9 mouse cellular contexts compared by ENCODE assay signal in genomic region chr5:136292971-136293418, GRCm38 (mm10). TPM values are rescaled to one million over a fixed set of nuclear protein-coding genes. Genes with fewer than 3 reads are reported as not detected.
A peak's percentile ranks its signal among the peaks of the same experiment; 100 is the strongest.
DNase-seq lines count a peak whose midpoint lies in the region; ATAC-seq lines count a peak whose summit lies in the region.
"Had no signal": no experiment of that assay in that cellular context is flagged by ENCODE, and none has a peak within 500 bp of the region (broad histone marks: within the 10 kb centered on the region; RNA-seq: fewer than 3 reads in every experiment).

No protein-coding gene starts in this region.

- no peaks in the 10 kb centered on the region for H3K27me3 ChIP-seq in kidney, embryonic 16.5 days (ENCODE audit: insufficient read depth, low read length)
- no peaks in the 10 kb centered on the region for H3K27me3 ChIP-seq in heart, embryonic 13.5 days (replicated peaks)
- no peaks in the 10 kb centered on the region for H3K27me3 ChIP-seq in midbrain, embryonic 14.5 days (ENCODE audit: control insufficient read depth, insufficient read depth, low read length)

- H3K36me3 ChIP-seq in kidney, embryonic 16.5 days (ENCODE audit: insufficient read depth, low read length): peaks cover 25% of the 10 kb centered on the region; the same call in 1 of the 2 replicates
- peaks cover 62% of the 10 kb centered on the region for H3K36me3 ChIP-seq in heart, embryonic 13.5 days
- peaks cover 34% of the 10 kb centered on the region for H3K36me3 ChIP-seq in midbrain, embryonic 14.5 days (ENCODE audit: control insufficient read depth, insufficient read depth, low read length)

- no peaks in the 10 kb centered on the region for H3K9me3 ChIP-seq in kidney, embryonic 16.5 days (ENCODE audit: low read length)
- no peaks in the 10 kb centered on the region for H3K9me3 ChIP-seq in heart, embryonic 13.5 days
- no peaks in the 10 kb centered on the region for H3K9me3 ChIP-seq in midbrain, embryonic 14.5 days (ENCODE audit: control insufficient read depth, low read length)

- no peaks in the 10 kb centered on the region for H3K4me1 ChIP-seq in kidney, embryonic 16.5 days (ENCODE audit: insufficient read depth, low read length)
- peaks cover 57% of the 10 kb centered on the region for H3K4me1 ChIP-seq in heart, embryonic 13.5 days
- peaks cover 10% of the 10 kb centered on the region; the same call in 1 of the 2 replicates for H3K4me1 ChIP-seq in midbrain, embryonic 14.5 days (ENCODE audit: control insufficient read depth, insufficient read depth, low read length)

- H3K27ac ChIP-seq in kidney, embryonic 16.5 days (ENCODE audit: low read length): no peak overlapping the region
- H3K27ac ChIP-seq in heart, embryonic 13.5 days (replicated peaks): peak overlapping the region; percentile 73
- peak overlapping the region; percentile 64 for H3K27ac ChIP-seq in midbrain, embryonic 14.5 days (replicated peaks; ENCODE audit: low read depth, low read length)

- WGBS in kidney, embryonic 16.5 days: 74% methylated on average over 4 of the region's 4 CpGs
- WGBS in heart, embryonic 13.5 days: 45% methylated on average over 4 of the region's 4 CpGs
- WGBS in midbrain, embryonic 14.5 days: 82% methylated on average over 4 of the region's 4 CpGs

- DNase-seq in cerebellum, adult 9-10 months: peak; percentile 59
- no peak for DNase-seq in cerebellum, postnatal 14 days
- peak; percentile 21 for DNase-seq in kidney, postnatal 14 days
- DNase-seq in midbrain, embryonic 14.5 days: no peak
- DNase-seq in T-cell, adult 2 months (ENCODE audit: low spot score): no peak
- DNase-seq in thymus, postnatal 36 days: no peak
- DNase-seq: gastrocnemius, postnatal 25 days had no signal

- H3K9ac ChIP-seq in kidney, embryonic 16.5 days (replicated peaks; ENCODE audit: low read length): no peak overlapping the region
- no peak overlapping the region for H3K9ac ChIP-seq in heart, embryonic 13.5 days
- no peak overlapping the region for H3K9ac ChIP-seq in midbrain, embryonic 14.5 days (replicated peaks; ENCODE audit: low read length)

- H3K4me3 ChIP-seq in kidney, embryonic 16.5 days (ENCODE audit: low read length): no peak overlapping the region
- no peak overlapping the region for H3K4me3 ChIP-seq in heart, embryonic 13.5 days
- H3K4me3 ChIP-seq in midbrain, embryonic 14.5 days (replicated peaks; ENCODE audit: low read depth, low read length): no peak overlapping the region

- ATAC-seq in kidney, embryonic 16.5 days (ENCODE audit: low FRiP score, low TSS enrichment): no peak
- no peak for ATAC-seq in heart, embryonic 13.5 days (ENCODE audit: extremely low read depth, insufficient number of reproducible peaks, low FRiP score, low TSS enrichment)
- no peak for ATAC-seq in midbrain, embryonic 14.5 days (ENCODE audit: low FRiP score, low TSS enrichment)

- H3K4me2 ChIP-seq in kidney, embryonic 16.5 days (replicated peaks; ENCODE audit: low read depth, low read length): no peak overlapping the region
- no peak overlapping the region for H3K4me2 ChIP-seq in heart, embryonic 13.5 days
- no peak overlapping the region for H3K4me2 ChIP-seq in midbrain, embryonic 14.5 days (ENCODE audit: low read length)

RNA-seq across cellular contexts. Expression of gene Sh2b2, which starts 46.6 kb away (rescaled TPM):
- 5.0 and 5.3 TPM in 2 replicates for polyA plus RNA-seq in kidney, embryonic 16.5 days (2015; fragmentation: Nextera tagmentation; extraction: Ambion mirVana)
- polyA plus RNA-seq in heart, embryonic 13.5 days (2015; fragmentation: Nextera tagmentation; extraction: Ambion mirVana): 1.5 and 1.7 TPM in 2 replicates
- polyA plus RNA-seq in midbrain, embryonic 14.5 days (2014; fragmentation: Nextera tagmentation; extraction: Ambion mirVana): 23.9 and 30.8 TPM in 2 replicates

Comparison
In these comparisons a context has a peak if more than half of its experiments do, and no peak if none do; other contexts are left out.
1. DNase-seq: peak in cerebellum, adult 9-10 months (single experiment) and kidney, postnatal 14 days (single experiment); none in cerebellum, postnatal 14 days (0 of 2), midbrain, embryonic 14.5 days (single experiment), T-cell, adult 2 months (single experiment) and thymus, postnatal 36 days (0 of 2).